Mouse (Mus musculus) neural tube, embryonic 12.5 days (tissue): ENCODE data around the gene Cox6a1. TPM values are rescaled to one million over a fixed set of nuclear protein-coding genes. Genes with fewer than 3 reads are reported as not detected.
"Not testable (repeated sequence)": the region's sequence is repeated elsewhere in the genome, so short reads cannot be mapped to it uniquely, and the experiment has no call there.

ENCODE experiments used
- ATAC-seq: fragments of 200-750 bp; cut with Nextera tagmentation; 2 replicates; pipeline ENCODE4 v1.8.0; 2017; ENCODE audit warnings: low read depth, mild to moderate bottlenecking, moderate TSS enrichment, moderate library complexity; ENCODE audit not compliant: low FRiP score
- H3K27ac ChIP-seq: fragments of 300-500 bp; sonication (generic); 2 replicates; pipeline ENCODE4 v1.5.1; 2016
- H3K27me3 ChIP-seq: fragments of 300-500 bp; sonication (generic); replicated peaks from 2 replicates; pipeline ENCODE4 v1.6.1; 2016; ENCODE audit warnings: mild to moderate bottlenecking
- H3K36me3 ChIP-seq: fragments of 300-500 bp; sonication (generic); 2 replicates; pipeline ENCODE4 v1.6.1; 2016; ENCODE audit warnings: mild to moderate bottlenecking
- H3K4me1 ChIP-seq: fragments of 300-500 bp; sonication (generic); 2 replicates; pipeline ENCODE4 v1.6.1; 2016
- H3K4me2 ChIP-seq: fragments of 300-500 bp; sonication (generic); replicated peaks from 2 replicates; pipeline ENCODE4 v1.6.1; 2016; ENCODE audit warnings: mild to moderate bottlenecking
- H3K4me3 ChIP-seq: fragments of 300-500 bp; sonication (generic); 2 replicates; pipeline ENCODE4 v1.5.1; 2016
- H3K9ac ChIP-seq: fragments of 300-500 bp; sonication (generic); 2 replicates; pipeline ENCODE4 v1.6.1; 2016; ENCODE audit warnings: mild to moderate bottlenecking
- H3K9me3 ChIP-seq: fragments of 300-500 bp; sonication (generic); 2 replicates; pipeline ENCODE4 v1.6.1; 2016; ENCODE audit warnings: mild to moderate bottlenecking
- WGBS: fragments of 180-500 bp; shearing (Covaris S2); methylation state at CpG from one replicate; pipeline ENCODE4 v1.1.7; 2016; 5-methylcytosine and 5-hydroxymethylcytosine counted together
- polyA plus RNA-seq: library from polyadenylated mRNA; unstranded; fragments of >200 nt; fragmentation: Nextera tagmentation; extraction: Ambion mirVana; gene quantifications from 2 replicates; pipeline ENCODE4 v1.2.1, GENCODE M21; 2016

The Cox6a1 gene
- polyA plus RNA-seq = 884 and 947 TPM in 2 replicates

DNA sequence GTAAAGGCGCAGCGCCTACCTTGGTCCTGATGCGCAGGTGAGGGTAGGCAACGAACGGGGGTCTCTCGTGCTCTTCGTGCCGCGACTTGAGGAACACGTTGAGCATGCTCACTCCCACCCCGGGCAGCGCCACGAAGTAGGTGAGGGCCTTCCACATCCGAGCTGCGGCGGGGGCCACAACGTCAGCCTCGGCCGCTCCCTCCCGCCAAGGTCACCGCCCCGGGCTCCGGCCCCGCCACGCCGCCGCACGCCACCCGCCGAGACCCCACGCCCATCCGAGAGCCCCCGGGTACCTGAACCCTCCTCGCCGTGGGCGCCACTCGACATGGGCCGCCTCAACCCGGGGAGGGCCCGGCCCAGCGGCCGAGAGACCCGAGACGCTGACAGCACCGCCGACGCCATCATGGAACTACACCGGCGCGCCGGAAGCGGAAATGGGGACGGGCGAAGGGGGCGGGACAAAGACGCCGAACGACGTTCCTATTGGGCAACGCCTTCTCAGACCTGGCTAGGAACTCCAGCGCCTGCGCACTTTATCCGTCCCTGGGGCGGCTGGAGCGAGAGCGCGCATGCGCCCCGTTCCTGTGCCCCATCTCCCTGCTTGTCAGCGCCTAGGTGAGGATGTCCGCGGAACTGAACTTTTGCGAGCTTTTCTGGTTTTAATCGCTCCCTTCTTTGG lies at the start of gene Cox6a1:
Gene Cox6a1, minus strand, starts transcription at position 436 of the 679 bp plus-strand sequence.
- Histone ChIP-seq H3K4me3 (peak within 1 kb of the TSS; percentile 98), H3K4me2 (peak within 1 kb of the TSS; percentile 95), H3K9me3 (no peaks in the 10 kb centered on the region), H3K27ac (peak within 1 kb of the TSS; percentile 37; the same call in 1 of the 2 replicates), H3K9ac (peak within 1 kb of the TSS; percentile 89), H3K4me1 (peaks cover 12% of the 10 kb centered on the region), H3K27me3 (no peaks in the 10 kb centered on the region), H3K36me3 (peaks cover 26% of the 10 kb centered on the region)
- peak; percentile 91 for ATAC-seq
- WGBS = under 1% methylated on average over 73 of the region's 74 CpGs

DNA sequence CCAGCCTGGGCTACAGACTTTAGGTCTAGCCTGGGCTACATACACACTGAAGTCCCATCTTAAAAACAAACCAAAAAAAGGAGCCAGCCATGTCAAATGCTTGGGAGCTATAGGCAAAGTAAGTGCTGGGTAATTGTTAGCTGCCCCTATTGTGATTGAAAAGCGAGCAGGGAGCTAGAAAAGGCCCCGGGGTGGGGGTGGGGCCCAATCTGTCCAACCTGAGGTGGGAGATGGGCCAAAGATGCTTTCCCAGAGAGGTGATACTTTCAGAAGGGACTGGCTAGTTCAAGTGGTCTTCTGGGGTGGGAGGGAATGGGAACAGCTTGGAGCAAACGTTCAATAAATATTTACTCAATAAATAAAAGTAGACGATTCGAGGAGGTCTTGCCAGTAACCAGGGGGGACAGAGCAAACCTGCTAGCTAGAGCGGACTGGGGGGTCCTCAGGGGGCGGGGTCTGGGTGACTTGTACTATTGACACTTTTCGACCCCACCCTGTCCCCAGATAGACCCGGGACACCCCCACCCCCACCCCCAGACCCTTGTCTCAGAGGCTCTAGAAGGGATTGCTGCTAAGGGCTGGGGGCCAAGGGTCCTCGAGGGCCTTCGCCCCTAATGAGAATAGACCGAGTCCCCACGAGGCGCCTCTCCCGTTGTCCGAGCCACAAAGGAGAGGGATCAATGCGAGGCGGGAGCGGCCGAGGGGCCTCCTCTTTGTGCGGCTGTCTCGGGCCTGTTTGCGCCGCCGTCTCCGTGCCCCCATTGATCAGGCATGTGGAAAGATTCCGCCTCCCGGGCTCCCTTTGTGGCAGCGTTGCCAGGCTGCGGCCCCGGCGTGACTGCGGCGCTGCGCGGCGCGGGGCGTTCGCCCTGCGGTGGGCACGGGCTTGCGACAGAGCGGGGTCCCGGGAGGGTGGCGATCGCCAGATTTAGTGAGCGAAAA lies 49.3 kb upstream of the Cox6a1 start:
- Histone ChIP-seq H3K36me3 (no peaks in the 10 kb centered on the region), H3K27me3 (no peaks in the 10 kb centered on the region), H3K4me3 (peak overlapping the region; percentile 32), H3K4me1 (peaks cover 23% of the 10 kb centered on the region), H3K27ac (peak overlapping the region; percentile 87), H3K9ac (peak overlapping the region; percentile 62), H3K9me3 (no peaks in the 10 kb centered on the region), H3K4me2 (peak overlapping the region; percentile 65)
- WGBS = 2% methylated on average over 48 of the region's 48 CpGs
- peak; percentile 86 for ATAC-seq

GRCm38 (mm10) chr5:115396654-115397053 lies 47.9 kb upstream of the Cox6a1 start:
- ATAC-seq = no peak
- WGBS = 58% methylated on average over 11 of the region's 11 CpGs

DNA sequence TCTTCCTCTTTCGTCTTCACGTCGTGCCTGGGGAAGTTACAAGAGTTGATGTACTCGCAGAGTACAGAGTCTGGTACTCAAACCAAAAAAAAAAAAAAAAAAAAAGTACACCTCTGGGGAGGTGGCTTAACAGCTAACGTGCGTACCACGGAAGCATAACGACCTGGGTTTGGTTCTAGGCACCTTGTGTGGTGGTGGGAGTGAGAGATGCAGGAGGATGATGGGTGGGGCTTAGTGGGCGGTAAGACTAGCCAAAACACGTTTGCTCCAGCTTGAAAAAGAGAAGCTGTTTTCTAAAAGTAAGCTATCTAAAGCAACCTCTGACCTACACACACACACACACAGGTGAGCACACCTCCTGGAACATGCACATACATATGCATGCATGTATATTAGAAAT lies 46.1 kb upstream of the Cox6a1 start:
- ATAC-seq = no peak
- 27% methylated on average over 10 of the region's 10 CpGs for WGBS
- no peaks in the 10 kb centered on the region for H3K9me3 ChIP-seq
- peaks cover 23% of the 10 kb centered on the region for H3K4me1 ChIP-seq
- no peak overlapping the region for H3K4me3 ChIP-seq
- H3K27me3 ChIP-seq = no peaks in the 10 kb centered on the region
- no peak overlapping the region; the same call in 1 of the 2 replicates for H3K4me2 ChIP-seq
- H3K9ac ChIP-seq = no peak overlapping the region
- H3K27ac ChIP-seq = no peak overlapping the region
- H3K36me3 ChIP-seq = no peaks in the 10 kb centered on the region

More at GRCm38 (mm10) chr5:115396654-115397053, 47.9 kb upstream of the Cox6a1 start:
- Histone ChIP-seq H3K27me3 (no peaks in the 10 kb centered on the region), H3K4me2 (no peak overlapping the region), H3K9me3 (no peaks in the 10 kb centered on the region), H3K36me3 (no peaks in the 10 kb centered on the region), H3K9ac (no peak overlapping the region), H3K27ac (no peak overlapping the region), H3K4me1 (peaks cover 23% of the 10 kb centered on the region), H3K4me3 (no peak overlapping the region)

DNA sequence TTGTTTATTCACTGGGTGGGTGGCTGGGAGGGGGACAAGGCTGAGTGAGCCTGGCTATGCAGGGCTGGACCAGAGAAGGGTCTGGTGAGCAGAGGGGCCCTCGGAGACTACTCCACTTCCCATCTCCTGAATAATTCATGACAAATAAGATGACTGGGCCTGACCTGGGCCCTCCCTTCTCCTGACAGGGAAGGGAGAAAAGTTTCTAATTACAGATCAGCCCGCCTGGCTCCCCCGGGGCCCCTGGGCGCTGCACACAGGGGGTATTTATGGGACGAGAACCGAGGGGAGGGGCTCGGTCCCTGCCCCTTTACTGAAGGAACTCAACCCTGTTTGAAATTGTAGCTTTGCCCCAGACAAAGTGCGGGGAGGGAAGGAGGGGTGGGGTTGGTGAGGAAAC lies 45.4 kb upstream of the Cox6a1 start:
- 3% methylated on average over 8 of the region's 8 CpGs for WGBS
- no peak overlapping the region for H3K9ac ChIP-seq
- H3K27me3 ChIP-seq = no peaks in the 10 kb centered on the region
- ATAC-seq = 0 out of 2 replicates have a peak, but pooled peaks have one; percentile 54
- H3K4me3 ChIP-seq = no peak overlapping the region
- no peaks in the 10 kb centered on the region for H3K9me3 ChIP-seq
- peaks cover 23% of the 10 kb centered on the region for H3K4me1 ChIP-seq
- H3K27ac ChIP-seq = no peak overlapping the region; the same call in 1 of the 2 replicates
- no peaks in the 10 kb centered on the region for H3K36me3 ChIP-seq
- peak overlapping the region; percentile 42 for H3K4me2 ChIP-seq

DNA sequence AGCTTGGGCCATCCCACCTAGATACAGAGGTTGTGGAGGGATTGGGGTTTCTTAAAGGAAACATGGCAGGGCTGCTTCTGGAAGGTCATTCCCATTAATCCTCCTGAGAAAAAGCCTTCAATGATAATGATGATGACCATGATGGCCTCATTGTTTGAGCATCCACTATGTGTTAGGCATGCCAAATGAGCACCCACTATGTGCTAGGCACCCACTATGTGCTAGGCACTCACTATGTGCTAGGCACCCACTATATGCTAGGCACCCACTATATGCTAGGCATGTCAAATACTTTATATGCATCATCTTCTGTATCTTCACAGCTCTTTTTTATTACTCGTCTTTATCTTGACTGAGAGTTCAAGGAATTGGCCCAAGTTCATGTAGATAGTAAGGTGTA lies 44.2 kb upstream of the Cox6a1 start:
- no peak for ATAC-seq
- WGBS = 94% methylated on average over 1 of the region's 1 CpGs
- Histone ChIP-seq H3K9me3 (no peaks in the 10 kb centered on the region), H3K9ac (no peak overlapping the region), H3K27ac (no peak overlapping the region), H3K4me1 (peaks cover 12% of the 10 kb centered on the region), H3K36me3 (no peaks in the 10 kb centered on the region), H3K4me2 (no peak overlapping the region), H3K4me3 (no peak overlapping the region), H3K27me3 (no peaks in the 10 kb centered on the region)

DNA sequence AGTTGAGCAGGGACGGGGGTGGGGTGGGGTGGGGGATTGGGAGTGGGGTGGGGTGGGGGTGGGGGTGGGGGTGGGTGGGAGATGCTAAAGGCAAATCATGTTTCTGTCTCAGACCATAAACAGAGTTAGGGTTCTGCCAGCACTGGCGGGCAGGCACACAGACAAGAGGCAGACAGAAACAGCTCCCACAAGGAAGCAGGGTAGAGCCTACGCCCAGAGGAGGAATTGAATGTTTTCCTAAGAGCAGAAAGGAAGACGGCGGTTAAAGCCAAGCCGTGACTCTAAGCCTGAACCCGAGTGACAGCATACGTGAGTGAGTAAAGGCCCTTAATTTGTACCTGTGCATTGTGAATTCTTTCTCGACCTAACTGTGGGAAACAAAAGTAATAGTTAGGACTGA lies 43.2 kb upstream of the Cox6a1 start:
- no peak overlapping the region for H3K9ac ChIP-seq
- H3K27me3 ChIP-seq = no peaks in the 10 kb centered on the region
- no peak overlapping the region for H3K4me2 ChIP-seq
- H3K27ac ChIP-seq = no peak overlapping the region
- no peak for ATAC-seq
- no peak overlapping the region for H3K4me3 ChIP-seq
- H3K9me3 ChIP-seq = no peaks in the 10 kb centered on the region
- 41% methylated on average over 9 of the region's 9 CpGs for WGBS
- H3K4me1 ChIP-seq = peaks cover 10% of the 10 kb centered on the region
- no peaks in the 10 kb centered on the region for H3K36me3 ChIP-seq

- H3K9me3 ChIP-seq, H3K27me3 ChIP-seq, H3K36me3 ChIP-seq, H3K4me3 ChIP-seq, H3K4me1 ChIP-seq, H3K9ac ChIP-seq, ATAC-seq, H3K4me2 ChIP-seq, H3K27ac ChIP-seq: not testable (repeated sequence)
- whole genome bisulfite sequencing = 79% methylated on average over 2 of the region's 2 CpGs
Measured at GRCm38 (mm10) chr5:115378882-115379281, 30.1 kb upstream of the Cox6a1 start.

GRCm38 (mm10) chr5:115375436-115375835 lies 26.7 kb upstream of the Cox6a1 start:
- H3K27ac ChIP-seq = no peak overlapping the region
- H3K4me2 ChIP-seq = no peak overlapping the region
- no peaks in the 10 kb centered on the region for H3K27me3 ChIP-seq
- no peak for ATAC-seq
- no peak overlapping the region for H3K4me3 ChIP-seq
- no peaks in the 10 kb centered on the region for H3K9me3 ChIP-seq
- H3K4me1 ChIP-seq = peaks cover 11% of the 10 kb centered on the region; the same call in 1 of the 2 replicates
- 93% methylated on average over 2 of the region's 2 CpGs for WGBS
- no peaks in the 10 kb centered on the region for H3K36me3 ChIP-seq
- no peak overlapping the region for H3K9ac ChIP-seq

- no peaks in the 10 kb centered on the region for H3K27me3 ChIP-seq
- 9% methylated on average over 11 of the region's 11 CpGs for WGBS
Measured at GRCm38 (mm10) chr5:115374204-115374820, 25.5 kb upstream of the Cox6a1 start.

GRCm38 (mm10) chr5:115373441-115374203 lies 24.8 kb upstream of the Cox6a1 start:
- 0 out of 2 replicates have a peak overlapping the region, but pooled peaks have one; percentile 51 for H3K27ac ChIP-seq
- WGBS = 10% methylated on average over 26 of the region's 26 CpGs
- no peaks in the 10 kb centered on the region for H3K27me3 ChIP-seq
- peak overlapping the region; percentile 11; the same call in 1 of the 2 replicates for H3K4me3 ChIP-seq
- H3K4me2 ChIP-seq = peak overlapping the region; percentile 62
- no peaks in the 10 kb centered on the region for H3K36me3 ChIP-seq
- peak overlapping the region; percentile 48; the same call in 1 of the 2 replicates for H3K9ac ChIP-seq
- peak; percentile 82 for ATAC-seq
- peaks cover 11% of the 10 kb centered on the region; the same call in 1 of the 2 replicates for H3K4me1 ChIP-seq
- no peaks in the 10 kb centered on the region for H3K9me3 ChIP-seq

More at GRCm38 (mm10) chr5:115374204-115374820, 25.5 kb upstream of the Cox6a1 start:
- Histone ChIP-seq H3K9ac (peak overlapping the region; percentile 48; the same call in 1 of the 2 replicates), H3K4me1 (peaks cover 11% of the 10 kb centered on the region; the same call in 1 of the 2 replicates), H3K4me2 (peak overlapping the region; percentile 62), H3K27ac (0 out of 2 replicates have a peak overlapping the region, but pooled peaks have one; percentile 26), H3K4me3 (peak overlapping the region; percentile 11; the same call in 1 of the 2 replicates), H3K9me3 (no peaks in the 10 kb centered on the region), H3K36me3 (no peaks in the 10 kb centered on the region)
- no peak; the same call in 1 of the 2 replicates for ATAC-seq
